Mouse (Mus musculus) heart, embryonic 15.5 days (tissue): ENCODE data around the gene Apol6. TPM values are rescaled to one million over a fixed set of nuclear protein-coding genes. Genes with fewer than 3 reads are reported as not detected.

Experiments
- ATAC-seq: fragments of 200-750 bp; cut with Nextera tagmentation; replicated peaks from 2 replicates; pipeline ENCODE4 v1.8.0; 2017; ENCODE audit warnings: low read depth, moderate TSS enrichment; ENCODE audit not compliant: insufficient number of reproducible peaks, insufficient read depth, low FRiP score
- H3K27ac ChIP-seq: fragments of 300-500 bp; sonication (generic); 2 replicates; pipeline ENCODE4 v1.5.1; 2015; ENCODE audit warnings: mild to moderate bottlenecking, inconsistent platforms
- H3K27me3 ChIP-seq: fragments of 300-500 bp; sonication (generic); 2 replicates; pipeline ENCODE4 v1.6.1; 2015; ENCODE audit warnings: inconsistent platforms
- H3K36me3 ChIP-seq: fragments of 300-500 bp; sonication (generic); 2 replicates; pipeline ENCODE4 v1.6.1; 2015; ENCODE audit warnings: mild to moderate bottlenecking, inconsistent platforms
- H3K4me1 ChIP-seq: fragments of 300-500 bp; sonication (generic); replicated peaks from 2 replicates; pipeline ENCODE4 v1.6.1; 2015; ENCODE audit warnings: inconsistent platforms
- H3K4me2 ChIP-seq: fragments of 300-500 bp; sonication (generic); 2 replicates; pipeline ENCODE4 v1.6.1; 2015; ENCODE audit warnings: inconsistent platforms, mild to moderate bottlenecking, moderate library complexity
- H3K4me3 ChIP-seq: fragments of 300-500 bp; sonication (generic); 2 replicates; pipeline ENCODE4 v1.5.1; 2015; ENCODE audit warnings: mild to moderate bottlenecking, inconsistent platforms
- H3K9ac ChIP-seq: fragments of 300-500 bp; sonication (generic); 2 replicates; pipeline ENCODE4 v1.6.1; 2015; ENCODE audit warnings: mild to moderate bottlenecking, inconsistent platforms
- H3K9me3 ChIP-seq: fragments of 300-500 bp; sonication (generic); replicated peaks from 2 replicates; pipeline ENCODE4 v1.6.1; 2016; ENCODE audit warnings: inconsistent platforms
- WGBS: fragments of 180-500 bp; shearing (Covaris S2); methylation state at CpG from one replicate; pipeline ENCODE4 v1.1.7; 2015; ENCODE audit warnings: mixed read lengths; 5-methylcytosine and 5-hydroxymethylcytosine counted together
- polyA plus RNA-seq: library from polyadenylated mRNA; unstranded; fragments of >200 nt; fragmentation: Nextera tagmentation; extraction: Ambion mirVana; gene quantifications from 2 replicates; pipeline ENCODE4 v1.2.1, GENCODE M21; 2015

Gene Apol6
- polyA plus RNA-seq, 1 experiment from 2014 or later, result 0.26 TPM

DNA sequence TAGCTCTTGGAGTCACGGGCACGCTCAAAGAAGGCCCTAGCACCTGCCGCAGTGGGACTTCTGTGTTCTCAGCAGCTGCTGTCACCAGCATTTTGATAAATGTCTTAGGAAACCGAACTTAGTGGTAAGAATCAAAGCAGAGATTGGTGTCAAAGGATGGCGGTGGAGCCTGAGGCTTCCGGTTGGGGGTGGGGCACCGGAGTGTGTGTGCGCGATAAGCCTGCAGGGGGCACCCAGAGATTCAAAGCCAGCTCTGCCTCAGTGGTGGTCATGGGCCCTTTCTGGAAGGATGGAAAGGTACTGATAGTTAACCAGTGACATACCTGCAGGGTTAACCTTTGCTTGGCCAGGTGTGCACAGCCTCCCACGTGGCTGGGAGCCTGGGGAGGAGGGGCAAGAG lies 27.0 kb downstream of the Apol6 start:
- Histone ChIP-seq H3K9me3 (no peaks in the 10 kb centered on the region), H3K4me3 (no peak overlapping the region), H3K4me1 (peaks cover 20% of the 10 kb centered on the region), H3K27ac (no peak overlapping the region), H3K4me2 (0 out of 2 replicates have a peak overlapping the region, but pooled peaks have one; percentile 5), H3K27me3 (no peaks in the 10 kb centered on the region), H3K36me3 (peaks cover 3% of the 10 kb centered on the region; the same call in 1 of the 2 replicates), H3K9ac (no peak overlapping the region)
- 0 out of 2 replicates have a peak, but pooled peaks have one; percentile 16 for ATAC-seq
- WGBS, result 16% methylated on average over 10 of the region's 10 CpGs

DNA sequence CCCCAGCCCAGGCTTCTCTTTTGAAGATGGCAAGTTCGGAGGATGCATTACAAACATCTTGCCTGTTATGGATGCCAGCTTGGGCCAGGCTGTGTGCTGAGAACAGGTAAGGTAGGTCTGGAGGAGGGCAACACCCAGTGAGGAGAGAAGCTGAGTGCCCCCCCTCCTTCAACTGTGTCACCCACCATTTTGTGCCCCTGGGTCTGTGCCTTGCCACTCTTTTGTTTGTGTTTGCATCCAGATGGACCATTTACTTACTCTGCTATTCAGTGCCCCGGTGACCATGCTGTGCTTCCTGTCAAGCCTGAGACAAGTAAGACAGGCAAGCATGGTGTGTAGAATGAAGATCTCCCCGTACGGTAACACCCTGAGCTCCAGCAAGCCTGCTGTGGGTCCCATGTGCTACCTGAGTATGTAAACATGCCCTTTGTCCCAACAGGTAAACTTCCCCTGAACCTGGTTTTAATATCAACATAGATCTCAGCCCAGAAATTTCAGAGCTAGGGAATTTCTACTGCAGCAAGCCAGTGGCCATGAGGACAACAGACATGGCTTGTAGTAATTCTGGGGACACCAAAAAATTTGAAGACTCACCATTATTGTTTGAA lies 28.1 kb downstream of the Apol6 start:
- Histone ChIP-seq H3K27ac (no peak overlapping the region), H3K4me3 (no peak overlapping the region), H3K27me3 (no peaks in the 10 kb centered on the region), H3K4me2 (no peak overlapping the region), H3K4me1 (peaks cover 20% of the 10 kb centered on the region), H3K9me3 (no peaks in the 10 kb centered on the region), H3K36me3 (peaks cover 15% of the 10 kb centered on the region), H3K9ac (no peak overlapping the region)
- no peak for ATAC-seq
- 72% methylated on average over 4 of the region's 4 CpGs for WGBS

GRCm38 (mm10) chr15:77076523-77076922 lies 32.0 kb downstream of the Apol6 start:
- Histone ChIP-seq H3K36me3 (peaks cover 34% of the 10 kb centered on the region), H3K9me3 (no peaks in the 10 kb centered on the region)
- 79% methylated on average over 3 of the region's 3 CpGs for WGBS

DNA sequence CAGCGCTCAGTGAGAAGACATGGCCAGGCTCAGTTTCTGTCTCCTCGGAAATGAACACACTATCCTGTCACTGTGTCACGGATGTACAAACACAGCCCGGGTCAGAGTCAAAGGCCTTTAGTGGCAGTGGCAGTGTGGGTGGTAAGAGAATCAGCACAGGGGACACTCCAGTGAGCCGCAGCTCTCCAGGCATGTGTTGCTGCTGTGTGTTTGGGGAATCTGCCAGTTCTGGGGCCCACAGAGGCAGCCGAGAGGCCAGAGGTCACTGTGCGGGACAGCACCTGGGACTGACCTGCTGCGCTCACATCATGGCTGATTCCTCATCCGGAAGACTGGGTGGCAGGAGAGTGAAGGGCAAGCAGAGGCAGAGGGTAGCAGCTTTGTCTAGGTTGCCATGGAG lies 33.4 kb downstream of the Apol6 start:
- Histone ChIP-seq H3K4me3 (no peak overlapping the region), H3K4me2 (no peak overlapping the region), H3K36me3 (peaks cover 42% of the 10 kb centered on the region), H3K27me3 (no peaks in the 10 kb centered on the region), H3K9me3 (no peaks in the 10 kb centered on the region), H3K27ac (no peak overlapping the region), H3K4me1 (peaks cover 15% of the 10 kb centered on the region), H3K9ac (no peak overlapping the region)
- ATAC-seq, result no peak
- 86% methylated on average over 9 of the region's 9 CpGs for WGBS

More at GRCm38 (mm10) chr15:77076523-77076922, 32.0 kb downstream of the Apol6 start:
- H3K27me3 ChIP-seq, result no peaks in the 10 kb centered on the region
- H3K4me1 ChIP-seq, result peaks cover 16% of the 10 kb centered on the region
- no peak overlapping the region for H3K9ac ChIP-seq
- ATAC-seq, result no peak
- H3K4me3 ChIP-seq, result no peak overlapping the region
- no peak overlapping the region for H3K27ac ChIP-seq
- no peak overlapping the region for H3K4me2 ChIP-seq

DNA sequence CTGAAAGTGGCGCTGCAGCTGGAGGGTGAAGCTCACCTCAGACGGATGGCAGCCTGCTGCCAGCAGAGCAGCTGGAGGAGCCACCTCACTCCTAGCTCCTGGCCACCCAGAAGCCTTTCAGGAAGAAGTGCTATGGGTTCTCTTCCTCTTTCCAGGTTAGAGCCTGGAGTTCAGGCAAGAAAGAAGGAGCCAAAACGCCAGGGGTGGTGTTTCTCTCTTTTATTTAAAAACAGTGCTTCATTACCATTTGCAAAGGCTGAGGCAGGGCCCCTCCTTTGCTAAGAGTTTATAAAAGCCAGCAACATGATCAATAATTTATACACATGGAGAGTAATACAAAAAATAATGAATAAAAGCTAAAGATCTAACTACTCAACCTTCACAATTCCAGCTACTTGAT lies 34.3 kb downstream of the Apol6 start:
- whole genome bisulfite sequencing, result 84% methylated on average over 3 of the region's 3 CpGs
- no peak for ATAC-seq
- peaks cover 48% of the 10 kb centered on the region for H3K36me3 ChIP-seq
- no peaks in the 10 kb centered on the region for H3K9me3 ChIP-seq
- peaks cover 15% of the 10 kb centered on the region for H3K4me1 ChIP-seq
- no peaks in the 10 kb centered on the region for H3K27me3 ChIP-seq
- H3K4me2 ChIP-seq, result no peak overlapping the region
- no peak overlapping the region for H3K27ac ChIP-seq
- no peak overlapping the region for H3K4me3 ChIP-seq
- H3K9ac ChIP-seq, result no peak overlapping the region

GRCm38 (mm10) chr15:77079256-77079822 lies 34.8 kb downstream of the Apol6 start:
- Histone ChIP-seq H3K4me1 (peaks cover 15% of the 10 kb centered on the region), H3K36me3 (peaks cover 52% of the 10 kb centered on the region), H3K27ac (no peak overlapping the region), H3K4me3 (no peak overlapping the region), H3K4me2 (no peak overlapping the region), H3K27me3 (no peaks in the 10 kb centered on the region), H3K9me3 (no peaks in the 10 kb centered on the region), H3K9ac (no peak overlapping the region)
- WGBS, result 86% methylated on average over 14 of the region's 14 CpGs
- no peak for ATAC-seq

DNA sequence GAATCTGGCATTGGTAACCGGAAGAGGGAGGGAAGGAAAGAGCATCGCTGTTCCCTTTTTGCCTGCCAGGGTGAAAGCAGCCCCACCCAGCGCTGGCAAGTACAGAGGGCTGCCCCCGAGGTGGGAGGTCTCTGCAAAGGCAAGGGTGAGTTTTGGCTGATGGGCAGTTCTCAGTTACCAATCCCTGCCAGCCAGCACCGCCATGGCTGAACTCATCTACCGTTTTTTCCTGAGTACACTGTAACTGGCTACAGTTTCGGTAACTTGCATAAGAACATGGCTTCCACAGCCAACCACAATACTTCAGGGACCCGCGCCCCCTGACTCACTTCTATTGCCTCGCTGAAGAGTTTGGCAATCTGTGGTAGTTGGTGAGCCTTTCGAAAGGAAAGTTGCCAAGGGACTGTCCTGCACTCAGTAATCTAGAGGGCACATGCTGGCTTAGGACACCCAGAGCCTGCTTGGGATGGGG lies 35.4 kb downstream of the Apol6 start:
- no peaks in the 10 kb centered on the region for H3K9me3 ChIP-seq
- H3K27ac ChIP-seq, result no peak overlapping the region
- no peak overlapping the region for H3K4me2 ChIP-seq
- no peak overlapping the region for H3K9ac ChIP-seq
- 81% methylated on average over 11 of the region's 11 CpGs for WGBS
- peaks cover 15% of the 10 kb centered on the region for H3K4me1 ChIP-seq
- H3K36me3 ChIP-seq, result peaks cover 58% of the 10 kb centered on the region
- no peaks in the 10 kb centered on the region for H3K27me3 ChIP-seq
- H3K4me3 ChIP-seq, result no peak overlapping the region
- no peak for ATAC-seq

- no peak overlapping the region for H3K27ac ChIP-seq
- ATAC-seq, result no peak
Measured at GRCm38 (mm10) chr15:77080684-77081254, 36.2 kb downstream of the Apol6 start.

DNA sequence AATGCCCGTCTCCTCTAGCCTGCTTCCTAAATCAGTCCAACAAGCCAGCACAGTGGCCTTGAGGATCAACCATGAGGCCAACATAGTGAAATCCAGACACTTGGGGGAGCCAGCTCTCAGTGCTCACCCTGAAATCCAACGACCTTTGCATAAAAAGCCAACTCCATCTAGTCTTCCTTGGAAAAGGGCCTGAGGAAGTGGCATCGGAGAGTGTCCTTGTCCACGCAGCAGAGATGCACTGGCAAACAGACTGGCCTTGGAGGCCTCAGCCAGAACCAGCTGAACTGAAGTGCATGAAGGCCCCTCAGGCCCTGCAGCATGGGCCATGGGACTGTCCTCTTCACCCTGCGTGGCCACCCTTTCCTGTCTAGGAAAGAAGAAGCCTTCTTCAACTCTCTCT lies 36.9 kb downstream of the Apol6 start:
- WGBS, result 81% methylated on average over 5 of the region's 5 CpGs

More at GRCm38 (mm10) chr15:77080684-77081254, 36.2 kb downstream of the Apol6 start:
- Histone ChIP-seq H3K4me2 (no peak overlapping the region), H3K9ac (no peak overlapping the region), H3K4me3 (no peak overlapping the region), H3K9me3 (no peaks in the 10 kb centered on the region), H3K27me3 (no peaks in the 10 kb centered on the region), H3K36me3 (peaks cover 58% of the 10 kb centered on the region), H3K4me1 (peaks cover 22% of the 10 kb centered on the region)
- 74% methylated on average over 14 of the region's 14 CpGs for WGBS

DNA sequence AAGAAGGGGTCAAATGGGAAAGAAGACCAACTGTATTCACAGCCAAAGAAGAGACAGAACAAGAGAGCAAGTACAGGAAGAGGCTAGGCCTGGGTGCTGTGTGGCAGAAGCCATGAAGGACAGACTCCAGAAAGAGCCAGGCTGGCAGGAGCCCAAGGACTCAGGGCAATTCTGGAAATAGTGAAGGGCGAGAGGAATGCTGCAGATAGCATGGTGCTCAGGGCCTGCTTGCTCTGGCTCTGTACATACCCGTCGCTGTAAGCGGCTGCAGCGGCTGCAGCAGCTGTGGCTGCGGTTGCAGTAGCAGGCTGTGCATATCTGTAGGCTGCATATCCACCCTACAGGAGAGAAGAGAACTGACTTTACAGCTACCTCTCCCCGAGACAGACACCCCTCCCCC lies 41.3 kb downstream of the Apol6 start:
- peaks cover 43% of the 10 kb centered on the region for H3K36me3 ChIP-seq
- no peak overlapping the region for H3K4me3 ChIP-seq
- H3K27me3 ChIP-seq, result no peaks in the 10 kb centered on the region
- peaks cover 41% of the 10 kb centered on the region for H3K4me1 ChIP-seq
- H3K4me2 ChIP-seq, result no peak overlapping the region
- peak overlapping the region; percentile 90 for H3K27ac ChIP-seq
- 32% methylated on average over 7 of the region's 7 CpGs for WGBS
- H3K9ac ChIP-seq, result no peak overlapping the region
- no peaks in the 10 kb centered on the region for H3K9me3 ChIP-seq
- ATAC-seq, result peak; percentile 84

More for the DNA sequence above, 36.9 kb downstream of the Apol6 start:
- Histone ChIP-seq H3K4me2 (no peak overlapping the region), H3K27me3 (no peaks in the 10 kb centered on the region), H3K9me3 (no peaks in the 10 kb centered on the region), H3K36me3 (peaks cover 57% of the 10 kb centered on the region), H3K4me1 (peaks cover 26% of the 10 kb centered on the region), H3K27ac (no peak overlapping the region), H3K4me3 (no peak overlapping the region), H3K9ac (no peak overlapping the region)
- ATAC-seq, result no peak

DNA sequence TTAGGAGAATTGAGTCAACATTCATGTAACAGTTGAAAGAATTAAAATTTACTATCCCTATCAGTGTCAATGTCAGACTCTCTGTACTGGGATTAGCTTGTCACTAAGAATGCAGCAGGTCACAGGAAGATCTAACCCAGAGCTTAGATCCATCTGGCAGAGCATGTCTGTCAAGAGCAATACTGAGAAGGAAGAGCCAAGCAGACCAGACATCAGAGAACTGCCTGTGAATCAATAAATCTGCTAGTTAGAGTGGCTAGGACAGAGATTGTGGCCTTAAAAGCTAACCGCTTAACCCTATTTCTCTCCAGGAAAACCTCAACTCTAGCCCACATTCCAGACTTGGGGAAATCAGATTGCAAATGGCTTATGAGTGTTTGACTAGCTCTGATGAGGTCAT lies 42.0 kb downstream of the Apol6 start:
- H3K4me3 ChIP-seq, result no peak overlapping the region
- no peaks in the 10 kb centered on the region for H3K27me3 ChIP-seq
- peaks cover 46% of the 10 kb centered on the region for H3K36me3 ChIP-seq
- ATAC-seq, result no peak
- H3K4me2 ChIP-seq, result no peak overlapping the region
- no peaks in the 10 kb centered on the region for H3K9me3 ChIP-seq
- no peak overlapping the region for H3K9ac ChIP-seq
- peaks cover 40% of the 10 kb centered on the region for H3K4me1 ChIP-seq
- 88% methylated on average over 1 of the region's 1 CpGs for WGBS
- peak overlapping the region; percentile 90 for H3K27ac ChIP-seq
